Comparison of ENCODE assay signal across 8 mouse cellular contexts in genomic region chr4:155580420-155580819, GRCm38 (mm10). TPM values are rescaled to one million over a fixed set of nuclear protein-coding genes. Genes with fewer than 3 reads are reported as not detected.
A peak's percentile ranks its signal among the peaks of the same experiment; 100 is the strongest.
DNase-seq lines count a peak whose midpoint lies in the region; ATAC-seq and TF ChIP-seq lines count a peak whose summit lies in the region.
"Had no signal": no experiment of that assay in that cellular context is flagged by ENCODE, and none has a peak within 500 bp of the region (broad histone marks: within the 10 kb centered on the region; RNA-seq: fewer than 3 reads in every experiment).

No protein-coding gene starts in this region.

- WGBS in hindbrain, embryonic 10.5 days = 26% methylated on average over 1 of the region's 1 CpGs
- WGBS in hindbrain, embryonic 16.5 days = 24% methylated on average over 1 of the region's 1 CpGs

- H3K9ac ChIP-seq in hindbrain, embryonic 16.5 days (ENCODE audit: low read depth, low read length) = no peak overlapping the region
- H3K9ac ChIP-seq in ES-E14 (ENCODE audit: insufficient read depth, low read depth, low read length, poor library complexity, severe bottlenecking) = no peak overlapping the region
- H3K9ac ChIP-seq: embryonic facial prominence, embryonic 15.5 days had no signal

- no peak overlapping the region for H3K4me2 ChIP-seq in hindbrain, embryonic 16.5 days (ENCODE audit: low read length)
- H3K4me2 ChIP-seq: embryonic facial prominence, embryonic 15.5 days had no signal

- no peaks in the 10 kb centered on the region for H3K9me3 ChIP-seq in hindbrain, embryonic 10.5 days
- no peaks in the 10 kb centered on the region for H3K9me3 ChIP-seq in hindbrain, embryonic 16.5 days (ENCODE audit: control insufficient read depth, low read length)
- no peaks in the 10 kb centered on the region for H3K9me3 ChIP-seq in ES-E14 (ENCODE audit: control insufficient read depth, insufficient read depth, low read depth, low read length)
- H3K9me3 ChIP-seq: embryonic facial prominence, embryonic 15.5 days had no signal

- no peak overlapping the region for H3K27ac ChIP-seq in hindbrain, embryonic 10.5 days
- no peak overlapping the region for H3K27ac ChIP-seq in hindbrain, embryonic 16.5 days (ENCODE audit: low read depth, low read length)
- no peak overlapping the region for H3K27ac ChIP-seq in ES-E14 (ENCODE audit: insufficient read depth, low read depth, low read length, poor library complexity, severe bottlenecking)
- H3K27ac ChIP-seq: embryonic facial prominence, embryonic 15.5 days had no signal

- H3K4me1 ChIP-seq in hindbrain, embryonic 10.5 days (replicated peaks) = no peaks in the 10 kb centered on the region
- no peaks in the 10 kb centered on the region for H3K4me1 ChIP-seq in hindbrain, embryonic 16.5 days (ENCODE audit: control insufficient read depth, insufficient read depth, low read depth, low read length)
- H3K4me1 ChIP-seq in ES-E14 (ENCODE audit: control insufficient read depth in 2 of 2, insufficient read depth in 2 of 2, low read length in 2 of 2, poor library complexity in 1 of 2) = peaks cover 0 to 2% of the 10 kb centered on the region in 2 experiments; a peak in 2 of 4 replicates
- H3K4me1 ChIP-seq: embryonic facial prominence, embryonic 15.5 days had no signal

- H3K4me3 ChIP-seq in hindbrain, embryonic 10.5 days = no peak overlapping the region
- no peak overlapping the region for H3K4me3 ChIP-seq in hindbrain, embryonic 16.5 days (ENCODE audit: low read length)
- no peak overlapping the region for H3K4me3 ChIP-seq in ES-E14 (ENCODE audit: insufficient read depth in 1 of 2, low read depth in 1 of 2, low read length in 2 of 2, poor library complexity in 1 of 2, severe bottlenecking in 1 of 2)
- H3K4me3 ChIP-seq: embryonic facial prominence, embryonic 15.5 days had no signal

- no peak; the same call in 1 of the 2 replicates for ATAC-seq in hindbrain, embryonic 16.5 days

- H3K36me3 ChIP-seq in hindbrain, embryonic 10.5 days = peaks cover 84% of the 10 kb centered on the region
- H3K36me3 ChIP-seq in hindbrain, embryonic 16.5 days (ENCODE audit: control insufficient read depth, insufficient read depth, low read length) = peaks cover 28% of the 10 kb centered on the region
- peaks cover 34% of the 10 kb centered on the region for H3K36me3 ChIP-seq in ES-E14 (ENCODE audit: control insufficient read depth, insufficient read depth, low read length, poor library complexity, severe bottlenecking)

- in situ Hi-C loops in ES-E14 (cut with MboI; ENCODE audit: low sequenced_read_pairs in 2 of 2, unreplicated experiment in 2 of 2) = no loop called here

- intact Hi-C loops in left cerebral cortex, postnatal 14 days (cut with DNase I) = loop anchor here (5.0 kb wide), 1 partner anchor 213 kb away; no protein-coding TSS in a partner anchor

- H3K27me3 ChIP-seq in hindbrain, embryonic 10.5 days (ENCODE audit: insufficient read depth, poor library complexity, severe bottlenecking) = no peaks in the 10 kb centered on the region
- H3K27me3 ChIP-seq in hindbrain, embryonic 16.5 days (replicated peaks; ENCODE audit: control insufficient read depth, insufficient read depth, low read length) = no peaks in the 10 kb centered on the region
- H3K27me3 ChIP-seq: embryonic facial prominence, embryonic 15.5 days had no signal

- DNase-seq in hindbrain, embryonic 10.5 days (ENCODE audit: low spot score) = peak; percentile 68
- DNase-seq in A20 (ENCODE audit: low read depth, low spot score) = peak; percentile 43
- DNase-seq in ES-E14 (ENCODE audit: low read depth, low spot score) = no peak
- DNase-seq in embryo, embryonic 11.5 days (ENCODE audit: low read depth, low spot score) = peak; percentile 41
- peak; percentile 51 to 69 for DNase-seq in left cerebral cortex, postnatal 14 days (ENCODE audit: low spot score in 2 of 2)
- peak; percentile 68 for DNase-seq in right cerebral cortex, postnatal 14 days

TF ChIP-seq in ES-E14, 5 proteins besides CTCF, POLR2A, EP300 and RAD21:
- TF ChIP-seq HCFC1 (IDR thresholded peaks at IDR 0.05; ENCODE audit: borderline replicate concordance, insufficient read depth, low read length) (no peak), ZNF384 (IDR thresholded peaks at IDR 0.05; ENCODE audit: low read depth, low read length) (no peak), ZC3H11A (IDR thresholded peaks at IDR 0.05; ENCODE audit: borderline replicate concordance, low read depth, low read length) (0 out of 2 replicates have a peak, but pooled peaks have one; percentile 25), MAFK (IDR thresholded peaks at IDR 0.05; ENCODE audit: insufficient read depth, low read depth, low read length) (no peak)

RNA-seq across cellular contexts. Expression of gene Nadk, which starts 18.2 kb away (rescaled TPM):
- 102 and 107 TPM in 2 replicates for polyA plus RNA-seq in hindbrain, embryonic 10.5 days (2016; fragmentation: Nextera tagmentation; extraction: Ambion mirVana)
- 80.0 and 88.9 TPM in 2 replicates for polyA plus RNA-seq in hindbrain, embryonic 16.5 days (2015; fragmentation: Nextera tagmentation; extraction: Ambion mirVana)
- total RNA-seq in ES-E14 (2012; rRNA removed) = 73.5 and 88.5 TPM in 2 replicates
- total RNA-seq in left cerebral cortex, postnatal 14 days (2021) = 10 to 100 TPM; 62.2 to 62.5 TPM

RNA-seq across cellular contexts. Expression of gene Slc35e2, which starts 20.8 kb away (rescaled TPM):
- polyA plus RNA-seq in hindbrain, embryonic 10.5 days (2016; fragmentation: Nextera tagmentation; extraction: Ambion mirVana) = 12.0 and 13.4 TPM in 2 replicates
- 12.3 and 16.4 TPM in 2 replicates for polyA plus RNA-seq in hindbrain, embryonic 16.5 days (2015; fragmentation: Nextera tagmentation; extraction: Ambion mirVana)
- 25.5 and 33.5 TPM in 2 replicates for total RNA-seq in ES-E14 (2012; rRNA removed)
- 10 to 100 TPM; 48.8 to 53.1 TPM for total RNA-seq in left cerebral cortex, postnatal 14 days (2021)

RNA-seq across cellular contexts. Expression of gene Cdk11b, which starts 44.2 kb away (rescaled TPM):
- 61.2 and 76.9 TPM in 2 replicates for polyA plus RNA-seq in hindbrain, embryonic 10.5 days (2016; fragmentation: Nextera tagmentation; extraction: Ambion mirVana)
- 50.0 and 54.9 TPM in 2 replicates for polyA plus RNA-seq in hindbrain, embryonic 16.5 days (2015; fragmentation: Nextera tagmentation; extraction: Ambion mirVana)
- total RNA-seq in ES-E14 (2012; rRNA removed) = 45.7 and 50.1 TPM in 2 replicates
- 10 to 100 TPM; 45.4 to 47.0 TPM for total RNA-seq in left cerebral cortex, postnatal 14 days (2021)
